Mouse (Mus musculus) hindbrain, embryonic 14.5 days (tissue): ENCODE data around the gene Mansc4. TPM values are rescaled to one million over a fixed set of nuclear protein-coding genes. Genes with fewer than 3 reads are reported as not detected.

Experiments
- ATAC-seq: fragments of 200-750 bp; cut with Nextera tagmentation; 2 replicates; pipeline ENCODE4 v1.8.0; 2017; ENCODE audit warnings: moderate number of reproducible peaks, mild to moderate bottlenecking, moderate TSS enrichment, moderate library complexity; ENCODE audit not compliant: low FRiP score
- DNase-seq: peaks from one replicate; pipeline ENCODE4 v3.0.0-alpha.2; 2015; ENCODE audit warnings: low spot score
- H3K27ac ChIP-seq: fragments of 300-500 bp; sonication (generic); 2 replicates; pipeline ENCODE4 v1.5.1; 2014; ENCODE audit warnings: mild to moderate bottlenecking, moderate library complexity
- H3K27me3 ChIP-seq: fragments of 300-500 bp; sonication (generic); 2 replicates; pipeline ENCODE4 v1.6.1; 2014; ENCODE audit warnings: mild to moderate bottlenecking, low read length, mixed read lengths; ENCODE audit not compliant: control insufficient read depth, insufficient read depth
- H3K36me3 ChIP-seq: fragments of 300-500 bp; sonication (generic); replicated peaks from 2 replicates; pipeline ENCODE4 v1.6.1; 2014; ENCODE audit not compliant: control insufficient read depth, insufficient read depth
- H3K4me1 ChIP-seq: fragments of 300-500 bp; sonication (generic); replicated peaks from 2 replicates; pipeline ENCODE4 v1.6.1; 2014; ENCODE audit warnings: antibody characterized with exemption, low read length, mixed read lengths; ENCODE audit not compliant: control insufficient read depth, insufficient read depth
- H3K4me2 ChIP-seq: fragments of 300-500 bp; sonication (generic); replicated peaks from 2 replicates; pipeline ENCODE4 v1.6.1; 2014; ENCODE audit warnings: mild to moderate bottlenecking, moderate library complexity
- H3K4me3 ChIP-seq: fragments of 300-500 bp; sonication (generic); replicated peaks from 2 replicates; pipeline ENCODE4 v1.5.1; 2014; ENCODE audit warnings: mild to moderate bottlenecking, low read length
- H3K9ac ChIP-seq: fragments of 300-500 bp; sonication (generic); 2 replicates; pipeline ENCODE4 v1.6.1; 2014
- H3K9me3 ChIP-seq: fragments of 300-500 bp; sonication (generic); 2 replicates; pipeline ENCODE4 v1.6.1; 2016; ENCODE audit warnings: low read length; ENCODE audit not compliant: control insufficient read depth
- WGBS: fragments of 180-500 bp; shearing (Covaris S2); extraction: QIAGEN DNeasy Blood & Tissue Kit; methylation state at CpG from one replicate; pipeline ENCODE4 v1.1.7; 2014; 5-methylcytosine and 5-hydroxymethylcytosine counted together
- polyA plus RNA-seq: library from polyadenylated mRNA; unstranded; fragments of >200 nt; fragmentation: Nextera tagmentation; extraction: Ambion mirVana; gene quantifications from 2 replicates; pipeline ENCODE4 v1.2.1, GENCODE M21; 2014

The Mansc4 gene
- polyA plus RNA-seq, 1 experiment from 2014 or later = 1.4 TPM

- H3K4me2 ChIP-seq = no peak overlapping the region
- no peaks in the 10 kb centered on the region for H3K27me3 ChIP-seq
- H3K36me3 ChIP-seq = no peaks in the 10 kb centered on the region
- no peak overlapping the region for H3K4me3 ChIP-seq
- peaks cover 23% of the 10 kb centered on the region for H3K4me1 ChIP-seq
- no peak overlapping the region for H3K27ac ChIP-seq
- WGBS = 83% methylated on average over 3 of the region's 3 CpGs
- ATAC-seq (no peak), DNase-seq (no peak)
- no peaks in the 10 kb centered on the region for H3K9me3 ChIP-seq
- no peak overlapping the region for H3K9ac ChIP-seq
Measured at GRCm38 (mm10) chr6:147088517-147088916, 1.7 kb upstream of the Mansc4 start.

DNA sequence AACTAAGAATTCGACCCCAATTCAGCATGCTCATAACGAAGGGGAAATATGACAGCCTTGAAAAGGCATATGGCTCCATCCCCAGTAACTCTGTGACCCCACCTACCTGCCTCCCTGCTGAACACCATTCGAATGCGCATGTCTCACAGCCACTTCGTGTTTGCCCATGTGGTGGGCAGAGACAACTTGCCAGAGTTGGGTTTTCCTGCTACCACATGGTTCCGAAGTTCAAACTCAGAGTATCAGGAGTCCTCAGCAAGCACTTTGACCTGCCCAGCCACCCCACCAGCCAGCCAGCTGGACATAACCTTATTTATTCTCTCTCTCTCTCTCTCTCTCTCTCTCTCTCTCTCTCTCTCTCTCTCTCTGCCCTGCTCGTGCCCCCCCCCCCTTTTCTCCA, 904 bp upstream of the Mansc4 start:
- Histone ChIP-seq H3K9ac (no peak overlapping the region), H3K9me3 (no peaks in the 10 kb centered on the region), H3K4me3 (no peak overlapping the region), H3K4me2 (no peak overlapping the region), H3K36me3 (no peaks in the 10 kb centered on the region), H3K27me3 (no peaks in the 10 kb centered on the region), H3K27ac (no peak overlapping the region), H3K4me1 (peaks cover 18% of the 10 kb centered on the region)
- DNase-seq = no peak
- no peak for ATAC-seq
- WGBS = 51% methylated on average over 6 of the region's 7 CpGs

GRCm38 (mm10) chr6:147085398-147086040, 1.3 kb downstream of the Mansc4 start:
- Histone ChIP-seq H3K9ac (no peak overlapping the region), H3K9me3 (no peaks in the 10 kb centered on the region), H3K4me1 (peaks cover 10% of the 10 kb centered on the region), H3K36me3 (no peaks in the 10 kb centered on the region), H3K4me2 (no peak overlapping the region), H3K27me3 (no peaks in the 10 kb centered on the region), H3K27ac (no peak overlapping the region), H3K4me3 (no peak overlapping the region)
- 64% methylated on average over 7 of the region's 7 CpGs for WGBS
- no peak for DNase-seq
- ATAC-seq = no peak

DNA sequence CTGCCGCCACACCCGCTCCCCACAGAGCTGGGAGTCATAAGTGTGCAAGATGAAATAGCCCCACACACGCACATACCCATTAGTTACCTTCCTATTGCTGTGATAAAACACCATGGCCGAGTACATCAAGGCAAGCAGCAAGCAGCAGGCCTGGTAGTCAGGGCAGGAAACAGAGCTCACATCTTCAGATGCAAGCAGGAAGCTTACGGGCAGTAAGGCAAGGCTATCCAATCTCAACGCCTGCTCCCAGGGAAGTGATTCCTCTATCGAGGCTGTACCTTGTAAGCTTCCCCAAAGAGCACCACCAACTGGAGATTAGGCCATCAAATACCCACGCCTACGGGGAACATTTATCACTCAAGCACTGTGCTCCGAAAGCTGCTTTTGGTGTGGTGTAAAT, 6.9 kb downstream of the Mansc4 start:
- no peaks in the 10 kb centered on the region for H3K9me3 ChIP-seq
- 93% methylated on average over 10 of the region's 10 CpGs for WGBS
- no peak overlapping the region for H3K4me3 ChIP-seq
- no peak overlapping the region for H3K4me2 ChIP-seq
- ATAC-seq (no peak), DNase-seq (no peak)
- H3K27me3 ChIP-seq = no peaks in the 10 kb centered on the region
- no peaks in the 10 kb centered on the region; the same call in 1 of the 2 replicates for H3K36me3 ChIP-seq
- no peaks in the 10 kb centered on the region for H3K4me1 ChIP-seq
- no peak overlapping the region for H3K9ac ChIP-seq
- no peak overlapping the region for H3K27ac ChIP-seq

DNA sequence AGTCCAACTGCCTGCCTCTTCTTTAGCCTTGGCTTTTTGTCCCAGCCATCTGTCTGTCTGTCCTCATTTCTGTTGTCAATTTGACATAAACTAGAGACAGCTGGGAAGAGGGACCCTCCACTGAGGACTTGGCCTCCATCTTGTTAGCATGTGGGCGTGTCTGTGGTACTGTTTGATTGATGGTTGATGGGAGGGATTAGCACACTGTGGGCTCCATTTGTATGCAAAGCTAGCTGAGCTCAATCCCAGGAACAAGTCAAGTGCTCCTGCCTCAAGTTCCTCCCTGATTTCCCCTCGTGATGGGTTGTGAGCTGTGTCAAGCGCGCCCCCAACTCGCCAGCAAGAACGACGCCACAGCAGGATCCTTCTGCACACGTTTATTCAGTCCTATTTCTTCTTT, 10.0 kb downstream of the Mansc4 start:
- DNase-seq (no peak), ATAC-seq (no peak)
- Histone ChIP-seq H3K36me3 (peaks cover 5% of the 10 kb centered on the region), H3K9ac (no peak overlapping the region), H3K4me3 (no peak overlapping the region), H3K27me3 (no peaks in the 10 kb centered on the region), H3K9me3 (no peaks in the 10 kb centered on the region), H3K4me2 (no peak overlapping the region), H3K27ac (no peak overlapping the region), H3K4me1 (no peaks in the 10 kb centered on the region)
- 77% methylated on average over 8 of the region's 8 CpGs for WGBS

- WGBS = 35% methylated on average over 5 of the region's 5 CpGs
- H3K27ac ChIP-seq = no peak overlapping the region
- H3K9me3 ChIP-seq = no peaks in the 10 kb centered on the region
- peaks cover 14% of the 10 kb centered on the region for H3K36me3 ChIP-seq
- H3K27me3 ChIP-seq = no peaks in the 10 kb centered on the region
- H3K4me1 ChIP-seq = no peaks in the 10 kb centered on the region
- DNase-seq (no peak), ATAC-seq (no peak)
- no peak overlapping the region for H3K4me3 ChIP-seq
- no peak overlapping the region for H3K4me2 ChIP-seq
- H3K9ac ChIP-seq = no peak overlapping the region
Measured at GRCm38 (mm10) chr6:147075808-147076387, 10.9 kb downstream of the Mansc4 start.

DNA sequence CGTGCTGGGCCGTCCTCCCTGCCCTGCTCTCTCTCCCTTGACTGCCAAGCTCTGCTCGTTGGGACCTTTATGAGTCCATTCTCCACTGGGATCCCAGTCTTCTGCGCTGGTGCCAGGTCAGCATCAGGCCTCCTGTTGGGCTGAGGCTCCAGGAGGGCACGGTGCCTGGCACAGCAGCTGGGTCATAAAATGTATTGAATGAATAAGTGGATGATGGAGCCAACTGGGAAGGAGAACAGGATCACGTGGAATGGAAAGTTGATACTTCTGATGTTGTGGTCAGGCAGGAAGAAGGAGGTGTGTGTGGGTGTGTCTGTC, 21.9 kb downstream of the Mansc4 start:
- 88% methylated on average over 6 of the region's 6 CpGs for WGBS
- Histone ChIP-seq H3K4me1 (no peaks in the 10 kb centered on the region), H3K27ac (no peak overlapping the region), H3K9ac (no peak overlapping the region), H3K4me2 (no peak overlapping the region), H3K4me3 (no peak overlapping the region), H3K27me3 (no peaks in the 10 kb centered on the region), H3K9me3 (no peaks in the 10 kb centered on the region), H3K36me3 (peaks cover 54% of the 10 kb centered on the region)
- no peak for DNase-seq
- ATAC-seq = no peak

DNA sequence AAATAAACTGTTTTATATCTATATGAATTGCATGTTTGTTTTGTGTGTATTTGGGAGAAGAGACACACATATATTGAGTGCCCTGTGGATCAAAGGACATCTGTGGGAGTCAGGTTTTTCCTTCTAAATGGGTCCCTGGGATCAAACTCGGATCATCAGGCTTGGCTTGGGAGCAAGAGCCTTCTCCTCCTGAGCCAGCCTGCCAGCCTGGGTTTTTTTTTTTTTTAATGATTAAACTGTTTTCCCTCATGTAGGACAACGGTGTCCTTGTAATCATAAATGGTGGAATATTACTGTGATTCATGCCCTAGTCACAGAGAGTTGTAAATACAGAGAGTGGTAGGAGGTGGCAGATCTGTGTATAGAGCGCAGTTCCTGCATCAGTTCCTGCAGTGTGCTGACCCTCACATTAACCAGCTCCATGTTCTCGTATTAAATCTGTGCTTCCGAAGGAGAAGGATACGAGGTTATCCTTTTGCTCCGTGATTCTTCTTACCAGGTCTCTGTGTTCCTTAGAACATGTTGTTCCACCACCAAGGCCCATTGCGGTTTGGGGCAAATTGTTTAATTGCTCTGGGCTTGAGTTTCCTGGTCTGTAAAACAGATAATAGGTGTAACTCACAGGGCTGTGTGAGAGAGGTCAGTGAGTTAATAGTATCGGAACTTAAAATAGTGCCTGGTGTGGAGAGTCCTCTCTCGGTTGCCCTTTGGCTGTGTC, 22.4 kb downstream of the Mansc4 start:
- no peak for ATAC-seq
- peaks cover 56% of the 10 kb centered on the region for H3K36me3 ChIP-seq
- no peak overlapping the region for H3K4me3 ChIP-seq
- no peaks in the 10 kb centered on the region for H3K9me3 ChIP-seq
- no peaks in the 10 kb centered on the region for H3K4me1 ChIP-seq
- no peak overlapping the region for H3K27ac ChIP-seq
- H3K27me3 ChIP-seq = no peaks in the 10 kb centered on the region
- WGBS = 92% methylated on average over 10 of the region's 10 CpGs
- H3K9ac ChIP-seq = no peak overlapping the region
- H3K4me2 ChIP-seq = no peak overlapping the region
- no peak for DNase-seq

DNA sequence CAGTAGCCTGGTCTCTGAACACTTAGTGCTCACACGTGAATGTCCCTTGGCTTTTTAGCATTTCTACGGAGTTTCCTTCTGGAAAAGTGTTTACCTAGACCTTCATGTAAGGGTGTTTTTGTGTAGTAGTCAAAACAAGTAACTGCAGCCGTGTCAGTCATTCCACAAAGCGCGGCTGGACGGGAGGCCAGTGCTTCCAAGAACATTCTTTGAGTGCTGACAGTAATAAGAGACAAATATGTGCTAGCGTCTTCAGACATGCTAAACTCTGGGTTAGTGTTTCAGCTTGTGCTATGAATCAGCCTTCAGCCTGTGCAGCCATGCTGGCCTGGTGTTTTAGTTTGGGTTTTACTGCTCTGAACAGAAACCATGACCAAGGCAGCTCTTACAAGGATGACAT, 24.1 kb downstream of the Mansc4 start:
- no peak overlapping the region for H3K4me3 ChIP-seq
- 91% methylated on average over 7 of the region's 7 CpGs for WGBS
- ATAC-seq (no peak), DNase-seq (no peak)
- H3K9me3 ChIP-seq = no peaks in the 10 kb centered on the region
- H3K27me3 ChIP-seq = no peaks in the 10 kb centered on the region
- H3K4me1 ChIP-seq = no peaks in the 10 kb centered on the region
- no peak overlapping the region for H3K9ac ChIP-seq
- H3K4me2 ChIP-seq = no peak overlapping the region
- H3K36me3 ChIP-seq = peaks cover 60% of the 10 kb centered on the region
- H3K27ac ChIP-seq = no peak overlapping the region
